Comparison of ENCODE assay signal across 8 mouse cellular contexts in genomic region chr4:40703710-40704275, GRCm38 (mm10). TPM values are rescaled to one million over a fixed set of nuclear protein-coding genes. Genes with fewer than 3 reads are reported as not detected.
DNase-seq lines count a peak whose midpoint lies in the region; ATAC-seq and TF ChIP-seq lines count a peak whose summit lies in the region.

No protein-coding gene starts in this region.

- 17% methylated on average over 9 of the region's 9 CpGs for WGBS in kidney, embryonic 15.5 days
- WGBS in forebrain, postnatal 0 days, result 14% methylated on average over 9 of the region's 9 CpGs
- WGBS in liver, postnatal 0 days (ENCODE audit: insufficient replicate concordance), result 35% methylated on average over 9 of the region's 9 CpGs

- no peaks in the 10 kb centered on the region for H3K36me3 ChIP-seq in kidney, embryonic 15.5 days
- H3K36me3 ChIP-seq in forebrain, postnatal 0 days (ENCODE audit: insufficient read depth), result no peaks in the 10 kb centered on the region
- H3K36me3 ChIP-seq in liver, postnatal 0 days (replicated peaks; ENCODE audit: insufficient read depth, low read length), result no peaks in the 10 kb centered on the region

- peak overlapping the region; percentile 60 for H3K4me3 ChIP-seq in kidney, embryonic 15.5 days (replicated peaks)
- H3K4me3 ChIP-seq in brown adipose tissue, adult 24 weeks (ENCODE audit: insufficient read depth, low read depth, low read length), result peak overlapping the region; percentile 75
- peak overlapping the region; percentile 47 for H3K4me3 ChIP-seq in forebrain, postnatal 0 days (ENCODE audit: low read depth, low read length)
- peak overlapping the region; percentile 71 for H3K4me3 ChIP-seq in liver, postnatal 0 days (ENCODE audit: low read depth, low read length)

- no peak for TF ChIP-seq CTCF in forebrain, postnatal 0 days (IDR thresholded peaks at IDR 0.05; ENCODE audit: low read depth)
- no peak for TF ChIP-seq CTCF in liver, postnatal 0 days (IDR thresholded peaks at IDR 0.05; ENCODE audit: low read depth)

- DNase-seq in kidney, adult 18-20 months, result no peak
- DNase-seq in forebrain, postnatal 0 days, result no peak
- no peak for DNase-seq in liver, postnatal 0 days
- no peak for DNase-seq in layer of hippocampus, adult 11-12 months (ENCODE audit: low spot score)
- DNase-seq in thymus, adult 18-20 months, result no peak
- DNase-seq in urinary bladder, postnatal 36 days (ENCODE audit: low spot score in 2 of 2), result no peak

- TF ChIP-seq EP300 in liver, postnatal 0 days (IDR thresholded peaks at IDR 0.05; ENCODE audit: low read depth), result no peak

- H3K4me2 ChIP-seq in kidney, embryonic 15.5 days, result peak overlapping the region; percentile 73
- peak overlapping the region; percentile 68 for H3K4me2 ChIP-seq in forebrain, postnatal 0 days (ENCODE audit: low read depth)
- H3K4me2 ChIP-seq in liver, postnatal 0 days (ENCODE audit: low read depth, low read length), result peak overlapping the region; percentile 89

- ATAC-seq in kidney, embryonic 15.5 days (replicated peaks; ENCODE audit: low FRiP score), result no peak
- ATAC-seq in forebrain, postnatal 0 days, result no peak; the same call in 1 of the 2 replicates
- ATAC-seq in liver, postnatal 0 days, result no peak

- H3K27me3 ChIP-seq in kidney, embryonic 15.5 days, result no peaks in the 10 kb centered on the region
- no peaks in the 10 kb centered on the region for H3K27me3 ChIP-seq in forebrain, postnatal 0 days (ENCODE audit: insufficient read depth, low read length)
- no peaks in the 10 kb centered on the region for H3K27me3 ChIP-seq in liver, postnatal 0 days (ENCODE audit: insufficient read depth, low read length)

- H3K9me3 ChIP-seq in kidney, embryonic 15.5 days (replicated peaks), result no peaks in the 10 kb centered on the region
- H3K9me3 ChIP-seq in forebrain, postnatal 0 days (ENCODE audit: low read length), result no peaks in the 10 kb centered on the region
- no peaks in the 10 kb centered on the region for H3K9me3 ChIP-seq in liver, postnatal 0 days (ENCODE audit: low read length)

- H3K9ac ChIP-seq in kidney, embryonic 15.5 days, result peak overlapping the region; percentile 63
- peak overlapping the region; percentile 61 for H3K9ac ChIP-seq in forebrain, postnatal 0 days
- H3K9ac ChIP-seq in liver, postnatal 0 days (replicated peaks), result peak overlapping the region; percentile 73

- H3K4me1 ChIP-seq in kidney, embryonic 15.5 days, result peaks cover 20% of the 10 kb centered on the region
- H3K4me1 ChIP-seq in brown adipose tissue, adult 24 weeks (ENCODE audit: control insufficient read depth, insufficient read depth, insufficient read length, low read length), result peaks cover 14% of the 10 kb centered on the region
- peaks cover 19% of the 10 kb centered on the region for H3K4me1 ChIP-seq in forebrain, postnatal 0 days (ENCODE audit: insufficient read depth)
- H3K4me1 ChIP-seq in liver, postnatal 0 days (ENCODE audit: insufficient read depth), result peaks cover 39% of the 10 kb centered on the region

- H3K27ac ChIP-seq in kidney, embryonic 15.5 days, result peak overlapping the region; percentile 99
- H3K27ac ChIP-seq in brown adipose tissue, adult 24 weeks (replicated peaks; ENCODE audit: low read depth, low read length), result peak overlapping the region; percentile 98
- H3K27ac ChIP-seq in forebrain, postnatal 0 days (ENCODE audit: low read depth, low read length), result peak overlapping the region; percentile 95
- H3K27ac ChIP-seq in liver, postnatal 0 days (ENCODE audit: low read depth), result peak overlapping the region; percentile 98

RNA-seq across cellular contexts. Expression of gene Aptx, which starts 0.8 kb away (rescaled TPM):
- 23.9 and 30.6 TPM in 2 replicates for polyA plus RNA-seq in kidney, embryonic 15.5 days (2015; fragmentation: Nextera tagmentation; extraction: Ambion mirVana)
- polyA plus RNA-seq in brown adipose tissue, adult 24 weeks (2012; ENCODE audit: insufficient read depth, insufficient read length, missing spikeins), result 22.9 and 23.2 TPM in 2 replicates
- total RNA-seq in forebrain, postnatal 0 days (2014; rRNA removed), result 22.5 and 26.7 TPM in 2 replicates
- polyA plus RNA-seq in forebrain, postnatal 0 days (2015; fragmentation: Nextera tagmentation; extraction: Ambion mirVana), result 35.8 and 37.9 TPM in 2 replicates
- 11.6 and 12.0 TPM in 2 replicates for polyA plus RNA-seq in liver, postnatal 0 days (2015; fragmentation: Nextera tagmentation; extraction: Ambion mirVana)

RNA-seq across cellular contexts. Expression of gene Dnaja1, which starts 18.2 kb away (rescaled TPM):
- polyA plus RNA-seq in kidney, embryonic 15.5 days (2015; fragmentation: Nextera tagmentation; extraction: Ambion mirVana), result 475 and 513 TPM in 2 replicates
- 160 and 462 TPM in 2 replicates for polyA plus RNA-seq in brown adipose tissue, adult 24 weeks (2012; ENCODE audit: insufficient read depth, insufficient read length, missing spikeins)
- total RNA-seq in forebrain, postnatal 0 days (2014; rRNA removed), result 185 and 197 TPM in 2 replicates
- polyA plus RNA-seq in forebrain, postnatal 0 days (2015; fragmentation: Nextera tagmentation; extraction: Ambion mirVana), result 622 and 667 TPM in 2 replicates
- polyA plus RNA-seq in liver, postnatal 0 days (2015; fragmentation: Nextera tagmentation; extraction: Ambion mirVana), result 180 and 183 TPM in 2 replicates

RNA-seq across cellular contexts. Expression of gene Smu1, which starts 53.9 kb away (rescaled TPM):
- 159 and 162 TPM in 2 replicates for polyA plus RNA-seq in kidney, embryonic 15.5 days (2015; fragmentation: Nextera tagmentation; extraction: Ambion mirVana)
- 35.8 and 42.9 TPM in 2 replicates for polyA plus RNA-seq in brown adipose tissue, adult 24 weeks (2012; ENCODE audit: insufficient read depth, insufficient read length, missing spikeins)
- 92.8 and 97.8 TPM in 2 replicates for total RNA-seq in forebrain, postnatal 0 days (2014; rRNA removed)
- 118 and 119 TPM in 2 replicates for polyA plus RNA-seq in forebrain, postnatal 0 days (2015; fragmentation: Nextera tagmentation; extraction: Ambion mirVana)
- 52.5 and 56.8 TPM in 2 replicates for polyA plus RNA-seq in liver, postnatal 0 days (2015; fragmentation: Nextera tagmentation; extraction: Ambion mirVana)
